Mouse (Mus musculus) CD4-positive, CD25-positive, alpha-beta regulatory T cell, adult 4 months (primary cell): ENCODE data around the gene Sec14l3. TPM values are rescaled to one million over a fixed set of nuclear protein-coding genes. Genes with fewer than 3 reads are reported as not detected.
"Not testable (repeated sequence)": the region's sequence is repeated elsewhere in the genome, so short reads cannot be mapped to it uniquely, and the experiment has no call there.

Experiments used
- ATAC-seq: one replicate; pipeline ENCODE4 v1.8.0; 2017
- polyA plus RNA-seq, 2 experiments: library from polyadenylated mRNA; unstranded; fragments of 100-300 nt; shearing (Covaris generic); gene quantifications; one replicate each; pipeline ENCODE4 v1.2.1; 2017

Sec14l3 gene
- not detected for polyA plus RNA-seq

- ATAC-seq = no peak
These were observed at the start of gene Sec14l3 for GRCm38 (mm10) chr11:4064627-4065122. Sec14l3 (plus strand) TSS chr11:4064841.

- not testable (repeated sequence) for ATAC-seq
These were observed 48.8 kb upstream of the Sec14l3 start for GRCm38 (mm10) chr11:4015796-4016195.

- ATAC-seq = not testable (repeated sequence)
These were observed 42.5 kb upstream of the Sec14l3 start for GRCm38 (mm10) chr11:4022111-4022510.

GRCm38 (mm10) chr11:4023321-4023720, 41.3 kb upstream of the Sec14l3 start:
- ATAC-seq = no peak

GRCm38 (mm10) chr11:4027066-4027465, 37.6 kb upstream of the Sec14l3 start:
- ATAC-seq = no peak

GRCm38 (mm10) chr11:4027561-4028334, 36.9 kb upstream of the Sec14l3 start:
- no peak for ATAC-seq

- no peak for ATAC-seq
These were observed 35.3 kb upstream of the Sec14l3 start for GRCm38 (mm10) chr11:4029343-4029742.

- ATAC-seq = no peak
These were observed 33.3 kb upstream of the Sec14l3 start, which contains the start of gene Sec14l4 for GRCm38 (mm10) chr11:4031126-4031941. Sec14l4 (plus strand) TSS chr11:4031462.

- no peak for ATAC-seq
These were observed 32.7 kb upstream of the Sec14l3 start for GRCm38 (mm10) chr11:4031961-4032360.

GRCm38 (mm10) chr11:4033471-4033870, 31.2 kb upstream of the Sec14l3 start:
- ATAC-seq = no peak

- no peak for ATAC-seq
These were observed 30.5 kb upstream of the Sec14l3 start for GRCm38 (mm10) chr11:4034169-4034568.

GRCm38 (mm10) chr11:4035116-4035892, 29.3 kb upstream of the Sec14l3 start:
- ATAC-seq = no peak

- ATAC-seq = no peak
These were observed 28.7 kb upstream of the Sec14l3 start for GRCm38 (mm10) chr11:4035916-4036315.

- ATAC-seq = no peak
These were observed 28.1 kb upstream of the Sec14l3 start for GRCm38 (mm10) chr11:4036365-4037084.

GRCm38 (mm10) chr11:4039951-4040350, 24.7 kb upstream of the Sec14l3 start:
- no peak for ATAC-seq

GRCm38 (mm10) chr11:4041123-4041625, 23.5 kb upstream of the Sec14l3 start:
- no peak for ATAC-seq

- no peak for ATAC-seq
These were observed 21.6 kb upstream of the Sec14l3 start for GRCm38 (mm10) chr11:4043081-4043480.

GRCm38 (mm10) chr11:4046526-4046925, 18.1 kb upstream of the Sec14l3 start:
- ATAC-seq = no peak

GRCm38 (mm10) chr11:4047766-4048165, 16.9 kb upstream of the Sec14l3 start:
- no peak for ATAC-seq

GRCm38 (mm10) chr11:4048438-4048837, 16.2 kb upstream of the Sec14l3 start:
- ATAC-seq = no peak

GRCm38 (mm10) chr11:4053586-4053985, 11.1 kb upstream of the Sec14l3 start:
- ATAC-seq = no peak
